Mouse (Mus musculus) G1E (cell line): ENCODE data around the gene Rnps1.

Source experiments
- CTCF ChIP-seq: IDR thresholded peaks from 2 replicates; pipeline ENCODE4 v1.5.1; 2012; ENCODE audit warnings: low read depth, low read length, inconsistent platforms, mixed read lengths
- GATA1 ChIP-seq: IDR thresholded peaks from 2 replicates; pipeline ENCODE4 v1.6.1; 2012; ENCODE audit warnings: borderline replicate concordance, low read length, inconsistent platforms, mixed read lengths
- POLR2AphosphoS5 ChIP-seq: IDR thresholded peaks from 2 replicates; pipeline ENCODE4 v1.6.1; 2012; ENCODE audit warnings: low read depth, low read length, inconsistent platforms; ENCODE audit not compliant: insufficient replicate concordance
- TAL1 ChIP-seq: conservative IDR thresholded peaks from 2 replicates; pipeline ENCODE4 v1.6.1; 2012; ENCODE audit warnings: low read depth, low read length, inconsistent platforms, mixed read lengths

DNA sequence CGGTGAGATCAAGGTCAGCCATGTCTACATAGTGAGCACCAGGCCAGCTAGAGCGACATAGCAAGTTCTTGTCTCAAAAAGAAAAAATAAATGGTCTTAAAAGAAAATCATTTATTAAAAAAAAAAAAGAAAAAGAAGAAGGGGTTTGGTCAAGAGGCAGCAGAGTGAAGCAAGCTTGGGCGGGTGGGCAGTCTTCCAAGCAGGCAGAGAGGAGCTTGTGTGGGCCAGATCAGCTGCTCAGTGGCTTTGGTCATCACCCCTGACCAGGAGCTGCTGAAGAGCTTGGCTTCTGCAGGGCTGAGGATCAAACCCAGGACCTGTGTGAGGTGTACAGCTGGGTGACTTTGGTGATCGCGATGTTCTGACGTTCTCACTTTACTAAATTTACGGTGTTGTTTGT, 19.9 kb upstream of the Rnps1 start:
- no peak for TF ChIP-seq CTCF
- TF ChIP-seq TAL1 = no peak
- TF ChIP-seq GATA1 = no peak
- TF ChIP-seq POLR2AphosphoS5 = no peak
